Mouse (Mus musculus): ENCODE results near the gene Tppp2. TPM values are rescaled to one million over a fixed set of nuclear protein-coding genes. Genes with fewer than 3 reads are reported as not detected.
"Not testable (repeated sequence)": the region's sequence is repeated elsewhere in the genome, so short reads cannot be mapped to it uniquely, and the experiment has no call there.

Tppp2 gene
- total RNA-seq, 1 experiment from 2014 or later: not detected

DNA sequence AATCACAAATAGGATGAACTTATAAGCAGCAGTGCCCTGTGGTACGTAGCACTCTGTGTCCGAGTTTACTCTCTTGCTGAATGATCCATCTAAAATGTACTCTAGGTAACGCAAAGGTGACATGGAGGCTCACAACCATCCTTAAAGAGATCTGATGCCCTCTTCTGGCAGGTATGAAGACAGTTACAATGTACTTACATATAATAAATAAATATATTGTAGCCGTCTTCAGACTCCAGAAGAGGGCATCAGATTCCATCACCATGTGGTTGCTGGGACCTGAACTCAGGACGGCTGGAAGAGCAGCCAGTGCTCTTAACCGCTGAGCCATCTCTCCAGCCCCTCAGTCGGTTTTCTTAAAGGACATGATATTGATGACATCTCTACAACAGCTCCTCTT, 13.5 kb upstream of the Tppp2 start:
- ATAC-seq (replicated peaks; ENCODE audit: insufficient number of reproducible peaks, low FRiP score, low TSS enrichment, poor library complexity, severe bottlenecking): no peak

DNA sequence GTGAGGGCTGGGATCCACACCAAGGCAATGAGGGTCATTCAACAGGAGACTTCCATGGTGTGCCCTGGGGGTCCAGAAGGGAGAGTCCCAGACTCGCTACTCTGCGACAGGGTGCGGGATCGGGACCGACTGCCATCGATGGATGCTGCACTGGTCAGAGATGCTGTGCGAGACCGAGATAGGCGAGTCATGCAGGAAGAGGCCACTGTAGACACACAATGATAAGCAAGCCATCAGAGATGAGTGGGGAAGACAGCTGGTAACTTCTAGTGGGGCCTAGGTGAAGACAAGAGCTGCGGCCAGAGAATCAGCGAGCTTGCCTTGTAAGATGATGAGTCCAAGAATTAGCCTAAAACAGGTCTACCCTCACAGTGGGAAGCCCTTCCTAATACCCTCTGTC, 12.1 kb upstream of the Tppp2 start:
- ATAC-seq (replicated peaks; ENCODE audit: insufficient number of reproducible peaks, low FRiP score, low TSS enrichment, poor library complexity, severe bottlenecking): no peak

- ATAC-seq (replicated peaks; ENCODE audit: insufficient number of reproducible peaks, low FRiP score, low TSS enrichment, poor library complexity, severe bottlenecking): no peak
These were observed 6.9 kb upstream of the Tppp2 start for GRCm38 (mm10) chr14:51911301-51911700.

DNA sequence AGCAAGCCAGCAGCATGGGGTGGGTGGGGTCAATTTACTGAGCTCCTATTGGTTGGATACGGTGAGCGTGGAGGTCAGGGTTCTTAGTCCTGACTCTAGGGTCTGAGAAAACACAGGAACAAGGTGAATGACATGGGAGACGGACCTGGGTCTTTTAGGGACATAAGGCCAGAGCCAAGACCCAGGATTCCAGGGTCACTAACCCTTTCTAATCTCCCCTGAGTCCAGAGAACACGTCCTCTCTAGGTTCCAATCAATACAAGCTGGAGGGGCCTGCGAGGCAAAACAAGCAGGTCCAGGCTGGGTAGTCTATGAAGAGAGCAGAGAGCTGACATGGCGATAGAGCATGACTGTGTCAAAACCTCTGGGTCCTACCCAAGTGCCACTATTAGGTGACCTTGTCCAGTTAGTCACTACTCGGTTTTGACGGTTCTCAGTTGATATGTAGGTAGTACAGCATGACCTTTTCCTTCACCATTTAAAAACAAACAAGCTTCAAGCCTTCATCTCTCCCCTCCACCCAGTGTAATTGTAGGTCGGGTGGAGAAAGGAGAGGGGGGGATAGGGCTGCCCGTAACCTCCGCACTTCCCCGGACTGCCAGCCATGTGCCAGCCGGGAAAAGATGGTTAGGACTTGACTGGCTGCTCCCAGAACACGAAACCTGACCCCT, 5.7 kb upstream of the Tppp2 start:
- ATAC-seq (replicated peaks; ENCODE audit: insufficient number of reproducible peaks, low FRiP score, low TSS enrichment, poor library complexity, severe bottlenecking): no peak

DNA sequence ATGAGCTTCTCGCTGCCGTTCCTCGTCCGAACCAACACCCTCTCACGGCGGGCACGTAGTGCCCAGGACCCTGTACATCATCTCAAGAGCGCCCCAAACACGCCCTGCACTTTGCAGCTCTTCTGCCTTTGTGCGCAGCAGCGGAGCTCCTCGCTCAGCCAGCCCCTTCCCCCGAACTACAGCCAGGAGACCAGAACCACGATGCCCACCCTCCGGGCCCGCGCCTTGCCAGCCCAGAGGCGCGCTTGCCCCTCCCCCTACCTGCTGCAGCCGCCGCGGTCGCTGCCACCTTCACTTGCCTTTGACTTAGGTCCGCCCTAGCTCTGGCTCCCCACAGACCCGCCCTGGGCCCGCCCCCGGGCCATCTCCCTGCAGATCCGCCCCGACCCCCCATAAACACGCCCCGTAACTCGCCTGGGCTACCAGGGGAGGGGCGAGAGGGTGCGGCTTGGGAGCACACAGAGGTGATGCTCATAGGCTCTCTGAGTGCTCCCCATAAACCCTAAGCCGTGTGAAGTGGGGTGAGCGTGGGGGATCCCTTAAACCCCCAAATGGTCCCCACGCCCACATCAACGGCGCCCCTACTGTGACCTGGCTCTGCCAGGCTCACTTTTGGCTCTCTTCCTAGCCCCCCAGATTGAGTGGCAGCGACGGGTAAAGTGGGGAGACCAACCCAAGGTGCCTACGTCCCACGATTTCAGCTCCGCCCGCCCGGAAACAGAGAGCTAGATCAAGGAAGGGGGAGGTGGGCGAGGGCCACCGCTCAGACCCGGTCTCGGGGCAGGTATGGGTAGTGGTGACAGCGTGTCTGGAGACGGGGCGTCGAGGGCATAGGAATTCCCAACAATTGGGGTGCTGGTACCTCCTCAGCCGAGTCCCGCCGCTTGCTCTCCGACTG, 4.9 kb upstream of the Tppp2 start:
- peak; percentile 52 for ATAC-seq (replicated peaks; ENCODE audit: insufficient number of reproducible peaks, low FRiP score, low TSS enrichment, poor library complexity, severe bottlenecking)

DNA sequence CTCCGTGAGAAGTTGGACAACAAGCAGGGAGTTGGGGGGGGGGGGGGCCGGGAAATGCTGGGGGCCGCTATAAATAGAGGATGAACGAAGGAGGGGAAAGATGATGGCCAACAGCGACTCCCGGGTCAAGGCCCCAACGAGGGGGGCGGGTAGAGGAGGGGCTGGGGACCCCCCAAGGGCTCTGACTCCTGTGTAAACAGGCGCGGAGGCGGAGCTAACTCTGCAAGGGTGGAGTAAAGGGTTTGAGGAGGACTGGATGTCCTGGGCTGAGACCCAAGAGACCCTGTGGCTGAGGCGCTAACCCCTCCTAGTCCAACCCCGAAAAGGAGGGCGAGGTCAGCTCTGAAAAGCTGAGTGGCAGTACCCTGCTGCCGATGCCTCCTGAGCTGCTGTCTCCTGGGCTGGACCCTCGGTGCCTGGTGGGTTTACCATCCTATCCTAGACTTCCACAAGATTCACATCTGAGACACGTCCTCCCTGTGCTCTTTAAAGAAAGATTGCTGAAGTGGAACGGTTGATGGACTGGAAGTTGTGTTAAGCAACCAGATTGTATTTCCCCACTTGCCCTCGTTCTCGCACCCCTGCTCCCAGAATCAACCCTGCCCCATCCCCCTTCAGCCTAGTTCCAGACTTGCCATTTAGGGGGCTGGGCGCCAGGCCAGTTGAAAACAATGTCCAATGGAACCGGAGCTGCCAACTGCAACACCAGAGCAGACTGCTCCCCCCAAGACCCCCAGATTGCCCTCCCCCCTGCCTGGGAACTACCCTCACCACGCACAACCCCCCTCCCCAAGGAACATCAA, 4.1 kb upstream of the Tppp2 start, which contains the start of gene Ndrg2:
Gene Ndrg2, minus strand, starts transcription at position 199 of the 803 bp plus-strand sequence.
- ATAC-seq (replicated peaks; ENCODE audit: insufficient number of reproducible peaks, low FRiP score, low TSS enrichment, poor library complexity, severe bottlenecking): 0 out of 2 replicates have a peak, but pooled peaks have one; percentile 18

DNA sequence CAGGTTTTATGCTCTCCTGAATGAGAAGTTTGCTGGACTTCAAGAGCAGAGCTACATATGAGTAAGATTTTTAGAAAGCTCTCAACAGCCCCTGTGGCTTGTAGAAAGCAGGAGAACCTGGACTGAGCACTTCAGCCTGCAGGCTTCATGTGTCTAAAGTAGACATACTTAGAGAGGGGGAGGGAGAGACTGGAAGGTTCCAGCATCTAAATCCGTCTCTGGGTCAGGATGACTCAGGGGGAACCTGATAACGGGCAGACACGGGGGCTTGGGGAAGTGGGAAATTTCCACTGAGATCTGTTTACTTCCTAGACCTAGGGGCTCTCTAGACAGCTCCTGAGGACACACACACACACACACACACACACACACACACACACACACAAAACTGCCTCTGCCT, 3.2 kb upstream of the Tppp2 start:
- no peak for ATAC-seq (replicated peaks; ENCODE audit: insufficient number of reproducible peaks, low FRiP score, low TSS enrichment, poor library complexity, severe bottlenecking)

DNA sequence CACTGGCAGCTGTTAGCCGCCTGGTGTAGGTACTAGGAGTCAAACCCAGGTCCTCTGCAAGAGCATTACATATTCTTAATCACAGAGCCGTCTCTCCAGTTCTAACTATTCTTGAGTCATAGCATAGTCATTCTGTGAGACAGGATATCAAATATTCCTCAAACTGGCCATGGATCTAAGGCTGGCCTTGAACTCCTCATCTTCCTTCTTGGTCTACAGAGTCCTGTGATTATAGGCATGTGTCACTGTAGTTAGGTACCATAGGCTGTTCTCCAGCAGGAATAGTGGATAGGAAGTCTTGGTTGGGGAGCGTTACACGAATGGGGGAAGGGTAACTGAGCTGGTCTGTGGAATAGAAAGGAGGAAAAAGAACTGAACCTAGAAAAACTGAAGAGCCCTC, 1.7 kb upstream of the Tppp2 start:
- no peak for ATAC-seq (replicated peaks; ENCODE audit: insufficient number of reproducible peaks, low FRiP score, low TSS enrichment, poor library complexity, severe bottlenecking)

DNA sequence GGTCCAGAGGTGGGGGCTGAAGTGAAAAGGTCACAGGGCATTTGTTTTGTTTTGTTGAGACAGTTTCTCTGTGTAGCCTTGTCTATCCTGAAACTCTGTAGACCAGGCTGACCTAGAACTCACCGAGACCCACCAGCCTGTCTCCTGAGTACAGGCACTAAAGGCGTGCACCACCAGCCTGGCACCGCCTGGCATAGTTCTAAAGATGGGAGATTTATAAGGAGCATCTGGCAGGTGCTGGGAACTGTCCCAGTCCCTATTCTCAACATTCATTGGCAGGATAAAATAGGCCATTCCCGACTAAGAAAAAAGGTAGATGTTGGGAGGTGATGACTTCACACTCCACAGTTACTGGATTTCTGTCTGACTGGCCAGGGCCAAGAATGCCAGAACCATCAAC, 741 bp downstream of the Tppp2 start:
- ATAC-seq (replicated peaks; ENCODE audit: insufficient number of reproducible peaks, low FRiP score, low TSS enrichment, poor library complexity, severe bottlenecking): no peak

DNA sequence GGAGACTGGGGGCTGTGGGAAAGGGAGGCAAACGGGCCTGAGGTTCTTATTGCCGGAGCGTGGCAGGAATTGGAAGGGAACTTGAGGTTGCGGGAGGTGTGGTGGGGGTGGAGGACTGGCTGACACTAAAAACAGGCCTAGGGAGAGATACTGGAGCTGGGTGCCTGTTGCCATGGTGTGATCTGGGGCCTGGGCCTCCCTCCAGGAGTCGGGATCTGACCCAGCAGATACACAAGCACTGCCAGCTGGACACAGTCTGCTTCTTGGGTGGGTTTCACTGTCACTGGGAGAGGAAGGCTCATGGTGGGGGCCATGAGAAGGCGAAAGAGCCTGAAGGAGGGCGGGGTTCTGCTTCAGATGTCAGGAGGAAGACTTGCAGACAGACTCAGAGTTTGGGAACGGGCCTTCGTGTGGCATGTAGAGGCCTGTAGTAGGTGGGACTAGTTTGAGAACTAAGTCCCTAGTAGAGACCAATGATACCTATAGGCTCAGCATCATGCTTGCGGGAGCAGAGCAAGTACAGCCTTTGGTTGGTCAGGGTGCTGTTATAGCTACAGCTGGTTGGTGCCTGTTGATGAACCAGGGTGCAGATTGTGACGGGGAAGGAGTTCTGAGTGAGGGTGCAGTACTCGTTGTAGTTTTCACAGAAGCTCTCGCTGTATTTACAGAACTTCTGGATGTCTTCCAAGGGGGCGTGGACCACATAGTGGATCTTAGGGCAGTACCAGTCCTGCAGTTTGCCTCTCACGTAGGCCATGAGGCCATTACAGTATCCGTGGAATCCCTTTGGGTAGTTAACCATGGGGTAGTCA, 3.7 kb downstream of the Tppp2 start:
- no peak for ATAC-seq (replicated peaks; ENCODE audit: insufficient number of reproducible peaks, low FRiP score, low TSS enrichment, poor library complexity, severe bottlenecking)

DNA sequence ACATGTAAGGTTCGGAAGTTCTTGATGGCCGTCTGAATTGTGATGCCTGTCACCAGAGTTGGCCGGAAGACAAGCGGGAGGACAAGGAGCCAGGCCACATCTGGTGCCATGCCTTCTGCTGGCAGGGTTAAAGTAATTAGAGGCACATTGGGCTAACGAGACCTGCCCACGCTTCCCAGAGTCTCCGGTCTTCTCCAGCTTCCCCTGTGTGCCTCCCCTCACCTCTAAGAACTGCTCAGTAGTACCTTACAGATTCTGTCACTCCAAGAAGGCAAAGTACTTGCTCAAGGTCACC, 4.3 kb downstream of the Tppp2 start, which contains the start of gene Rnase13:
Gene Rnase13, minus strand, starts transcription at position 203 of the 295 bp plus-strand sequence.
- no peak for ATAC-seq (replicated peaks; ENCODE audit: insufficient number of reproducible peaks, low FRiP score, low TSS enrichment, poor library complexity, severe bottlenecking)

- no peak for ATAC-seq (replicated peaks; ENCODE audit: insufficient number of reproducible peaks, low FRiP score, low TSS enrichment, poor library complexity, severe bottlenecking)
These were observed 4.7 kb downstream of the Tppp2 start for GRCm38 (mm10) chr14:51922910-51923309.

DNA sequence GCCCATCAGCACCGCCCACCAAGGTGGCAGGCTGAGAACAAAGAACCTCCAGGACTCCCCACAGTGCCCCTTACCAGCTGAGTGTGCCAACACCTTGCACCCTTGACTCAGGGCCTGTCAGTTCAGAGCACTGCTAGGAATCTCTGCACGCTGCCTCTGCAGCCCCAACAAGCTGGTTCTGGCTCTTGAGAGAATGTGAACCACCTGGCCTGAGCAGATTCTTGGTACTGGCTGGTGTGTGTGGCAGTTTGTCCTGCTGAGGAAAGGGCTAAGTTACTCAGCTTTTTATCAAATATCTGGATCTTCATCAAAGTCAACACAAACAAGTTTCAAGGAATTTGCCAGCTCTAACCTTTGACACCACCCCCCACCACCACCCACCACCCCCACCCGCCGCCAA, 5.3 kb downstream of the Tppp2 start:
- ATAC-seq (replicated peaks; ENCODE audit: insufficient number of reproducible peaks, low FRiP score, low TSS enrichment, poor library complexity, severe bottlenecking): no peak

- not testable (repeated sequence) for ATAC-seq (replicated peaks; ENCODE audit: insufficient number of reproducible peaks, low FRiP score, low TSS enrichment, poor library complexity, severe bottlenecking)
These were observed 8.7 kb downstream of the Tppp2 start for GRCm38 (mm10) chr14:51926930-51927329.

DNA sequence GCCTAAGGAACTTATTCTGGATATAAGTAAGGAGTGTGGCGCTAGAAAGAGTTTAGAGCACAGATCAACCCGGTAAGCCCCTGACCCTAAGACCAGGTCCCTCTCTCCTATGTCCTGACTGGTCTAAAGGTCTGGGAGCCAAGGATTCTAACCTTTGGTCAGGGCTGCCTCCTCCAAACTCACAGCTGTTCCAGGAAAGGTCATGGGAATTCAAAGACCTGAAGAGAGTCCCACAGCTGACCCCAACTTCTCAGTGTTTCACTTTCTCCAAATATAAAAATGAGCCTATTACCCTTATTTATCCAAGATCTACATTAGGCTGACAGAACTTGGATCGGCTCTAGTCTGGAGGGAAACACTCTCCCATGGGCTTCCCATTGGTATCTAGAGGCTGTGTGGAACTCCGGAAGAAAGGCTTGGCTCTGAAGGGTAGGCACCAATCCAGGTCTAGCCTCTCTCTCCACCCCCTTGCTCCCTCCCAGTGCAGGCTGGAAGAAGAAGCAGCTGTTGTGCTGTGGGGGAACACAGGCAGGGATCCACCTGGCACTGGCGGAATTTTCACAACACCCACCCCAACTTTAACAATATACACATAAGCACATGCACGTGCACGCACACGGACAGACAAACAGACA, 11.2 kb downstream of the Tppp2 start:
- ATAC-seq (replicated peaks; ENCODE audit: insufficient number of reproducible peaks, low FRiP score, low TSS enrichment, poor library complexity, severe bottlenecking): no peak

DNA sequence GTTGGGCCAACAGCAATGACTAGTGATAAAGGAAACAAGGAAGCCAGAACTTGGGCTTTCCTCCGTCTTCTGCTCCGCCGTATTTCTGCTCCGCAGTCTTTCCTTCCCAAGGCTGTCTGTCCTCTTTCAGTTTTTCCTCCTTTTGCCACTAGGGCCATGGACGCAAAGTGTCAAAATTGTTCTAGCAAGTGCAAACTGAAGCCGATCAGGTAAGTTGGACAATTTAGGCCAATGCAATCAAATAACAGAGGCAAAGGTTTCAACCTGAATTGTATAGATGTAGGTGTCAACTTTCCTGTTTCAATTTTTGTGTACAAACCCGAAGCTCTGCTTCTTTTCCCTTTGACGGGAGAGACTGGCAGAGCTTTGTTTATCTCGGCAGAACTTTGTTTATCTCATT, 11.7 kb downstream of the Tppp2 start:
- ATAC-seq (replicated peaks; ENCODE audit: insufficient number of reproducible peaks, low FRiP score, low TSS enrichment, poor library complexity, severe bottlenecking): no peak

- no peak for ATAC-seq (replicated peaks; ENCODE audit: insufficient number of reproducible peaks, low FRiP score, low TSS enrichment, poor library complexity, severe bottlenecking)
These were observed 12.6 kb downstream of the Tppp2 start for GRCm38 (mm10) chr14:51930824-51931223.
